Mouse (Mus musculus) neural tube, embryonic 12.5 days (tissue): Measurements from ENCODE around the gene Intu. TPM values are rescaled to one million over a fixed set of nuclear protein-coding genes. Genes with fewer than 3 reads are reported as not detected.

Source experiments
- ATAC-seq: fragments of 200-750 bp; cut with Nextera tagmentation; 2 replicates; pipeline ENCODE4 v1.8.0; 2017; ENCODE audit warnings: low read depth, mild to moderate bottlenecking, moderate TSS enrichment, moderate library complexity; ENCODE audit not compliant: low FRiP score
- H3K27ac ChIP-seq: fragments of 300-500 bp; sonication (generic); 2 replicates; pipeline ENCODE4 v1.5.1; 2016
- H3K27me3 ChIP-seq: fragments of 300-500 bp; sonication (generic); replicated peaks from 2 replicates; pipeline ENCODE4 v1.6.1; 2016; ENCODE audit warnings: mild to moderate bottlenecking
- H3K36me3 ChIP-seq: fragments of 300-500 bp; sonication (generic); 2 replicates; pipeline ENCODE4 v1.6.1; 2016; ENCODE audit warnings: mild to moderate bottlenecking
- H3K4me1 ChIP-seq: fragments of 300-500 bp; sonication (generic); 2 replicates; pipeline ENCODE4 v1.6.1; 2016
- H3K4me2 ChIP-seq: fragments of 300-500 bp; sonication (generic); replicated peaks from 2 replicates; pipeline ENCODE4 v1.6.1; 2016; ENCODE audit warnings: mild to moderate bottlenecking
- H3K4me3 ChIP-seq: fragments of 300-500 bp; sonication (generic); 2 replicates; pipeline ENCODE4 v1.5.1; 2016
- H3K9ac ChIP-seq: fragments of 300-500 bp; sonication (generic); 2 replicates; pipeline ENCODE4 v1.6.1; 2016; ENCODE audit warnings: mild to moderate bottlenecking
- H3K9me3 ChIP-seq: fragments of 300-500 bp; sonication (generic); 2 replicates; pipeline ENCODE4 v1.6.1; 2016; ENCODE audit warnings: mild to moderate bottlenecking
- WGBS: fragments of 180-500 bp; shearing (Covaris S2); methylation state at CpG from one replicate; pipeline ENCODE4 v1.1.7; 2016; 5-methylcytosine and 5-hydroxymethylcytosine counted together
- microRNA-seq: library from miRNA; unstranded; fragments of <30 nt; microRNA quantifications from one replicate; pipeline ENCODE4, GENCODE M21; 2017
- polyA plus RNA-seq: library from polyadenylated mRNA; unstranded; fragments of >200 nt; fragmentation: Nextera tagmentation; extraction: Ambion mirVana; gene quantifications from 2 replicates; pipeline ENCODE4 v1.2.1, GENCODE M21; 2016

Intu gene
- polyA plus RNA-seq, 1 experiment from 2014 or later, result 5.1 TPM

GRCm38 (mm10) chr3:40744836-40745660 is 214.0 kb downstream of the Intu start:
- peak; percentile 96 for ATAC-seq
- WGBS, result under 1% methylated on average over 73 of the region's 93 CpGs
- Histone ChIP-seq H3K4me2 (peak overlapping the region; percentile 72), H3K27me3 (no peaks in the 10 kb centered on the region), H3K36me3 (no peaks in the 10 kb centered on the region), H3K9ac (peak overlapping the region; percentile 84), H3K9me3 (no peaks in the 10 kb centered on the region), H3K27ac (peak overlapping the region; percentile 86), H3K4me1 (peaks cover 12% of the 10 kb centered on the region), H3K4me3 (peak overlapping the region; percentile 83)

GRCm38 (mm10) chr3:40745661-40746547 is 214.8 kb downstream of the Intu start:
- Histone ChIP-seq H3K9me3 (no peaks in the 10 kb centered on the region), H3K4me1 (peaks cover 12% of the 10 kb centered on the region), H3K27me3 (no peaks in the 10 kb centered on the region), H3K4me3 (peak overlapping the region; percentile 83), H3K36me3 (no peaks in the 10 kb centered on the region), H3K27ac (peak overlapping the region; percentile 86), H3K4me2 (peak overlapping the region; percentile 72), H3K9ac (peak overlapping the region; percentile 84)
- WGBS, result 3% methylated on average over 37 of the region's 37 CpGs
- ATAC-seq, result peak; percentile 70

Small RNA genes lying within 50 kb of the gene (microRNA-seq; reads per million reads assigned to microRNA genes)
- gene Gm23810, result not detected

Other genes starting within 250 kb of the Intu start
- gene Slc25a31, start 177.6 kb downstream of the Intu start, polyA plus RNA-seq, result 0.09 and 0.33 TPM in 2 replicates
- 59.4 and 64.4 TPM in 2 replicates for gene Hspa4l, start 213.2 kb downstream of the Intu start, polyA plus RNA-seq